Comparison of ENCODE assay signal across 22 mouse cellular contexts in genomic region chr11:98512881-98513280, GRCm38 (mm10). TPM values are rescaled to one million over a fixed set of nuclear protein-coding genes. Genes with fewer than 3 reads are reported as not detected.
DNase-seq lines count a peak whose midpoint lies in the region; ATAC-seq lines count a peak whose summit lies in the region.
"Had no signal": no experiment of that assay in that cellular context is flagged by ENCODE, and none has a peak within 500 bp of the region (broad histone marks: within the 10 kb centered on the region; RNA-seq: fewer than 3 reads in every experiment).

No protein-coding gene starts in this region.

- intact Hi-C loops in left cerebral cortex, postnatal 25 days (cut with DNase I) = no loop called here

- peak; percentile 80 for ATAC-seq in activated CD4-positive, CD25-positive, alpha-beta regulatory T cell, adult 4 months
- ATAC-seq: forebrain, embryonic 16.5 days; hindbrain, postnatal 0 days had no signal

- peak; percentile 76 for DNase-seq in CD4-positive, CD25-positive, alpha-beta regulatory T cell, adult 2 months (ENCODE audit: low read depth, low spot score)
- DNase-seq in natural killer cell, adult 2 months (ENCODE audit: low spot score in 2 of 2) = peak; percentile 26 to 29
- peak; percentile 53 to 61 for DNase-seq in thymus, postnatal 36 days
- DNase-seq in left cerebral cortex, postnatal 25 days (ENCODE audit: low spot score in 2 of 2) = no peak
- no peak for DNase-seq in embryo, embryonic 9.5 days (ENCODE audit: extremely low spot score)
- DNase-seq in adrenal gland, postnatal 10 days = no peak
- DNase-seq: adrenal gland, adult 8-10 months; cerebellum, adult 11 months; cerebellum, adult 8-10 months; cerebellum, postnatal 14 days; embryo, embryonic 11 days; gastrocnemius, postnatal 14 days; heart, adult 2 months; heart, postnatal 14 days had no signal

RNA-seq across cellular contexts. Expression of gene Ikzf3, which starts 33.0 kb away (rescaled TPM):
- polyA plus RNA-seq in activated CD4-positive, CD25-positive, alpha-beta regulatory T cell, adult 4 months (2017; shearing (Covaris generic)) = 100 to 1,000 TPM in 1 of 2 experiments, 10 to 100 TPM in 1; 95.8 to 124 TPM
- total RNA-seq in left cerebral cortex, postnatal 25 days (2021) = under 1 TPM in 1 of 2 experiments, not detected in 1; 0.78 TPM
- total RNA-seq in adrenal gland, postnatal 10 days (2021) = 1 to 10 TPM; 3.2 to 4.5 TPM
- total RNA-seq: common myeloid progenitor, adult 5-6 weeks; hindbrain, postnatal 0 days had no signal
- polyA plus RNA-seq: forebrain, embryonic 16.5 days had no signal

RNA-seq across cellular contexts. Expression of gene Zpbp2, which starts 38.0 kb away (rescaled TPM):
- 1 to 10 TPM; 4.2 to 7.1 TPM for polyA plus RNA-seq in activated CD4-positive, CD25-positive, alpha-beta regulatory T cell, adult 4 months (2017; shearing (Covaris generic))
- total RNA-seq in left cerebral cortex, postnatal 25 days (2021) = not detected
- under 1 TPM in 1 of 2 experiments, not detected in 1; 0.48 TPM for total RNA-seq in adrenal gland, postnatal 10 days (2021)
- total RNA-seq: gastrocnemius, adult 18-20 months; gastrocnemius, postnatal 14 days; heart, adult 2 months; heart, postnatal 14 days; hematopoietic stem cell, adult 5-6 weeks; hindbrain, postnatal 0 days had no signal
- polyA plus RNA-seq: embryonic facial prominence, embryonic 12.5 days; forebrain, embryonic 16.5 days; heart, adult 2 months; hindbrain, embryonic 13.5 days had no signal

Comparison
In these comparisons a context has a peak if more than half of its experiments do, and no peak if none do; other contexts are left out.
1. DNase-seq: peak in CD4-positive, CD25-positive, alpha-beta regulatory T cell, adult 2 months (single experiment), natural killer cell, adult 2 months (2 of 2) and thymus, postnatal 36 days (2 of 2); none in left cerebral cortex, postnatal 25 days (0 of 2), embryo, embryonic 9.5 days (single experiment) and adrenal gland, postnatal 10 days (single experiment).